Mouse (Mus musculus) forebrain, postnatal 0 days (tissue): ENCODE measurements around the gene Mettl5. TPM values are rescaled to one million over a fixed set of nuclear protein-coding genes. Genes with fewer than 3 reads are reported as not detected.

ENCODE experiments used
- ATAC-seq: fragments of 200-750 bp; cut with Nextera tagmentation; 2 replicates; pipeline ENCODE4 v1.8.0; 2017; ENCODE audit warnings: mild to moderate bottlenecking, moderate library complexity
- DNase-seq: peaks from one replicate; pipeline ENCODE4 v3.0.0-alpha.2; 2015
- H3K27ac ChIP-seq: fragments of 300-500 bp; sonication (generic); 2 replicates; pipeline ENCODE4 v1.5.1; 2014; ENCODE audit warnings: low read depth, mild to moderate bottlenecking, antibody characterized with exemption, low read length, moderate library complexity, mixed read lengths
- H3K27me3 ChIP-seq: fragments of 300-500 bp; sonication (generic); 2 replicates; pipeline ENCODE4 v1.6.1; 2014; ENCODE audit warnings: mild to moderate bottlenecking, low read length, mixed read lengths; ENCODE audit not compliant: insufficient read depth
- H3K36me3 ChIP-seq: fragments of 300-500 bp; sonication (generic); 2 replicates; pipeline ENCODE4 v1.6.1; 2014; ENCODE audit warnings: mild to moderate bottlenecking, moderate library complexity; ENCODE audit not compliant: insufficient read depth
- H3K4me1 ChIP-seq: fragments of 300-500 bp; sonication (generic); 2 replicates; pipeline ENCODE4 v1.6.1; 2014; ENCODE audit warnings: antibody characterized with exemption; ENCODE audit not compliant: insufficient read depth
- H3K4me2 ChIP-seq: fragments of 300-500 bp; sonication (generic); 2 replicates; pipeline ENCODE4 v1.6.1; 2014; ENCODE audit warnings: low read depth, mild to moderate bottlenecking, moderate library complexity
- H3K4me3 ChIP-seq: fragments of 300-500 bp; sonication (generic); 2 replicates; pipeline ENCODE4 v1.5.1; 2014; ENCODE audit warnings: low read depth, low read length, mixed read lengths
- H3K9ac ChIP-seq: fragments of 300-500 bp; sonication (generic); 2 replicates; pipeline ENCODE4 v1.6.1; 2014; ENCODE audit warnings: mild to moderate bottlenecking
- H3K9me3 ChIP-seq: fragments of 300-500 bp; sonication (generic); 2 replicates; pipeline ENCODE4 v1.6.1; 2016; ENCODE audit warnings: low read length
- CTCF ChIP-seq: sonication (generic); IDR thresholded peaks from 2 replicates; pipeline ENCODE4 v1.5.1; 2016; ENCODE audit warnings: antibody characterized with exemption, control low read depth, low read depth
- WGBS: fragments of 180-500 bp; shearing (Covaris S2); extraction: QIAGEN DNeasy Blood & Tissue Kit; methylation state at CpG from one replicate; pipeline ENCODE4 v1.1.7; 2014; 5-methylcytosine and 5-hydroxymethylcytosine counted together
- polyA plus RNA-seq: library from polyadenylated mRNA; unstranded; fragments of >200 nt; fragmentation: Nextera tagmentation; extraction: Ambion mirVana; gene quantifications from 2 replicates; pipeline ENCODE4 v1.2.1, GENCODE M21; 2015
- total RNA-seq: library from RNA; depleted of rRNA; stranded (reverse); fragments of >200 nt; gene quantifications from 2 replicates; pipeline ENCODE4 v1.2.3, GENCODE M21; 2014; rRNA removed

Gene Mettl5
- total and polyA plus RNA-seq, 2 experiments from 2014 or later = 12.5 to 32.3 TPM

DNA sequence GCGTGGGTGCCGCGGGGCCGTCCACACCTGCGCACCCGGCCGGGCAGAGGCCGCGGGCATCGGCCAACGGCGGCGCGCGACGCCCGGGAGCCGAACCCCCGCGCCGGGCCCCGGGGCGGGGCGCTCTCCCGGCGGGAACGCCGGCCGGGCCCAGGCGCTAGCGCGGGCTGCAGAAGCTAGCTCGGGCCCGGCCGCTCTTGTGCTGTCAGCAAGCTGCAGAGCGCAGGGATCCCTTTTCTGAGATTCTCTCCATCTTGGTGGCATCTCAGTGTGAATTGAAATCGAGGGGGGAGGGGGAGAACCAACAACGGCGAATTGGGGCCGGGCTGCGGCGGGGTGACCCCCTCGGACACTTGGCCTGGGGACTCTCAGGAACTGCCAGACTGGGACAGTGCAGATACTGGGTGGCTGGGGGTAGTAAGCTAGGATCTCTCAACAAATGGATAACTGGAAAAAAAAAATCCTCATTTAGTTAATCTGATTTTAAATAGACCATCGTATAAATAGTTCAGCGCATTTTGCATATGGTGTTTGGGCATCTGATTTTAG, 62.2 kb downstream of the Mettl5 start:
- no peaks in the 10 kb centered on the region for H3K9me3 ChIP-seq
- peak overlapping the region; percentile 98 for H3K27ac ChIP-seq
- H3K27me3 ChIP-seq = no peaks in the 10 kb centered on the region
- H3K4me2 ChIP-seq = peak overlapping the region; percentile 67
- H3K4me1 ChIP-seq = peaks cover 33% of the 10 kb centered on the region
- 0 out of 2 replicates have a peak, but pooled peaks cover 7% of the 10 kb centered on the region for H3K36me3 ChIP-seq
- WGBS = 2% methylated on average over 45 of the region's 45 CpGs
- peak overlapping the region; percentile 95 for H3K9ac ChIP-seq
- TF ChIP-seq CTCF = no peak
- ATAC-seq (peak; percentile 82), DNase-seq (peak; percentile 79)
- H3K4me3 ChIP-seq = peak overlapping the region; percentile 89

DNA sequence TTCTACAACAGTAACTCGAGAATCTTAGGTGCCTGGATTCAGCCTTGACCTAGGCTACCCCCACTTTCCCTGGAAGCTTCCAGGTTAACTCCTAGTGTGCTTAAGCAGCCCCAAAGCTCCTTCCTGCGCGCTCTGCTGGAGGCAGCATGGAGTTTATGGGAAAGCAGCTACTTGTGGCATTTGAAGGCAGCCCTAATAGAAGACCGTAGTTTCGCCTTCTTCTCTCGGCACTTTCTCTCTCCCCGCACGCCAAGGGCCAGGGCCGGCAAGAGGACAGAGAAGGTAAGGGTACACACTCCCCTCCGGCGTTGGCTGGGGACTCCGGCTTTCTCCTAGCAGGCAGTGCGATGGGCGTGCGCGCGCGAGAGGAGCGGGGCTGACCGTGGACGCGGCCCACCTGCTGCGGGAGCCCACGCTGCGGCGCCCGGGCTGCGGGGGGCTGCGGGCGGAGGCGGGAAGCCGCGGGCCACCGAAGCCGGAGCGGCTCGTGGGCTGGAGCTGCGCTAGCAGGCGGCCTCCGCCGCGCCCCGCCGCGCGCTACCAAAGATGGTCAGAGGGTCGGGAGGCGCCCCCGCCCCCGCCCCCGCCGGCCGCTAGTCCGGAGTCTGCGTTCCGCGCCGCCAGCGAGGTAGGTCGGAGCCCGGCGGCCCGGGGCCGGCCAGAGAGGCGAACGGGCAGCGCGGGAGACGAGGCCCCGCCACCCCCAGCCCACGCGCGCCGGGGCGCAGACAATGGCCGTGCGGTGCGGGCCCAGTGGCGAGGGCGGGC, 62.9 kb downstream of the Mettl5 start:
- Histone ChIP-seq H3K9ac (peak overlapping the region; percentile 95), H3K4me3 (peak overlapping the region; percentile 89), H3K9me3 (no peaks in the 10 kb centered on the region), H3K4me1 (peaks cover 33% of the 10 kb centered on the region), H3K36me3 (0 out of 2 replicates have a peak, but pooled peaks cover 7% of the 10 kb centered on the region), H3K4me2 (peak overlapping the region; percentile 67), H3K27me3 (no peaks in the 10 kb centered on the region), H3K27ac (peak overlapping the region; percentile 98)
- ATAC-seq = peak; percentile 81
- TF ChIP-seq CTCF = peak; percentile 54
- under 1% methylated on average over 50 of the region's 80 CpGs for whole genome bisulfite sequencing
- peak; percentile 75 for DNase-seq

DNA sequence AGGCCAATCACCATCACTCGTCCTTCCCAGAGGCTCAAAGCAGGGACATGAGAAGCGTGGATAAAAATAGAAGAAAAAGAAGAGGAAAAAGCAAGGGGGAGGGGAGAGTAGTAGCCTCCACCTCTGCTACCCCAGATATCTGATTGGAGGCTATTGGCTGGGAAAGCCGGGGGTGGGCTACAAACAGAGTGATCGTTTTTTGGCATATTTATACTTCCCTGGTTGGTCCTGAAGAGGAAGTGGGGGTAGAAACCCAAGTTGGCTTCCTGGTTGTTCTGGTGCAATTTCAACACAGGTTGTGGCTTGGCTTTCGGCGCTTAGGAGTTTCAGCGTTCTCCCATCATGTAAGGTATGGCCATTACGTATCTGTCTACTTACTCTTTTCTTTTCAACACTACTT, 63.7 kb downstream of the Mettl5 start, which contains the start of gene Klhl23:
TSS of gene Klhl23 (plus strand) at position 234 of the 400 bp plus-strand sequence.
- no peak for TF ChIP-seq CTCF
- peak within 1 kb of the TSS; percentile 98 for H3K27ac ChIP-seq
- 19% methylated on average over 8 of the region's 8 CpGs for WGBS
- H3K9ac ChIP-seq = peak within 1 kb of the TSS; percentile 95
- H3K4me3 ChIP-seq = peak within 1 kb of the TSS; percentile 89
- H3K36me3 ChIP-seq = 0 out of 2 replicates have a peak, but pooled peaks cover 7% of the 10 kb centered on the region
- DNase-seq (no peak), ATAC-seq (no peak)
- H3K27me3 ChIP-seq = no peaks in the 10 kb centered on the region
- H3K4me2 ChIP-seq = peak within 1 kb of the TSS; percentile 67
- no peaks in the 10 kb centered on the region for H3K9me3 ChIP-seq
- H3K4me1 ChIP-seq = peaks cover 33% of the 10 kb centered on the region

Other genes with a start within 250 kb of the Mettl5 start
- gene Bbs5, start 238.4 kb downstream of the Mettl5 start, total RNA-seq = 22.7 and 34.4 TPM in 2 replicates
- gene Bbs5, start 238.4 kb downstream of the Mettl5 start, polyA plus RNA-seq = 17.9 and 23.4 TPM in 2 replicates
- gene Klhl41, start 215.5 kb downstream of the Mettl5 start, total RNA-seq = 0.10 and 0.15 TPM in 2 replicates
- 0.10 and 0.13 TPM in 2 replicates for gene Klhl41, start 215.5 kb downstream of the Mettl5 start, polyA plus RNA-seq
- 21.3 and 24.4 TPM in 2 replicates for gene Fastkd1, start 172.1 kb downstream of the Mettl5 start, total RNA-seq
- gene Fastkd1, start 172.1 kb downstream of the Mettl5 start, polyA plus RNA-seq = 8.8 and 12.7 TPM in 2 replicates
- 13.2 and 18.7 TPM in 2 replicates for gene Ppig, start 163.1 kb downstream of the Mettl5 start, total RNA-seq
- 88.0 and 125 TPM in 2 replicates for gene Ppig, start 163.1 kb downstream of the Mettl5 start, polyA plus RNA-seq
- 1.3 and 2.8 TPM in 2 replicates for gene Ccdc173, start 96.0 kb downstream of the Mettl5 start, total RNA-seq
- gene Ccdc173, start 96.0 kb downstream of the Mettl5 start, polyA plus RNA-seq = 1.2 and 1.4 TPM in 2 replicates
- gene Phospho2, start 96.0 kb downstream of the Mettl5 start, total RNA-seq = 39.2 and 40.8 TPM in 2 replicates
- gene Phospho2, start 96.0 kb downstream of the Mettl5 start, polyA plus RNA-seq = 29.8 and 32.3 TPM in 2 replicates
- gene Klhl23, start 63.7 kb downstream of the Mettl5 start, total RNA-seq = 163 and 199 TPM in 2 replicates
- 43.0 and 87.2 TPM in 2 replicates for gene Klhl23, start 63.7 kb downstream of the Mettl5 start, polyA plus RNA-seq
- gene Ssb, start 24.1 kb downstream of the Mettl5 start, total RNA-seq = 130 and 152 TPM in 2 replicates
- 287 and 316 TPM in 2 replicates for gene Ssb, start 24.1 kb downstream of the Mettl5 start, polyA plus RNA-seq
- 42.9 and 53.9 TPM in 2 replicates for gene Ubr3, start 11.6 kb upstream of the Mettl5 start, total RNA-seq
- gene Ubr3, start 11.6 kb upstream of the Mettl5 start, polyA plus RNA-seq = 7.7 and 10.9 TPM in 2 replicates
- gene Myo3b, start 153.5 kb upstream of the Mettl5 start, total RNA-seq = 2.0 and 3.0 TPM in 2 replicates
- gene Myo3b, start 153.5 kb upstream of the Mettl5 start, polyA plus RNA-seq = 0.31 and 0.36 TPM in 2 replicates